Mouse (Mus musculus) stomach, embryonic 14.5 days (tissue): Measurements from ENCODE around the gene Gldc. TPM values are rescaled to one million over a fixed set of nuclear protein-coding genes. Genes with fewer than 3 reads are reported as not detected.
A peak's percentile ranks its signal among the peaks of the same experiment; 100 is the strongest.

Source experiments
- ATAC-seq: fragments of 200-750 bp; cut with Nextera tagmentation; 2 replicates; pipeline ENCODE4 v1.8.0; 2017; ENCODE audit warnings: low read depth, moderate TSS enrichment; ENCODE audit not compliant: insufficient number of reproducible peaks, insufficient read depth, low FRiP score
- H3K27ac ChIP-seq: fragments of 300-500 bp; sonication (generic); 2 replicates; pipeline ENCODE4 v1.5.1; 2014; ENCODE audit warnings: mild to moderate bottlenecking, low read length, moderate library complexity, mixed read lengths
- H3K27me3 ChIP-seq: fragments of 300-500 bp; sonication (generic); 2 replicates; pipeline ENCODE4 v1.6.1; 2014; ENCODE audit warnings: low read length, control low read depth, mixed read lengths; ENCODE audit not compliant: control insufficient read depth, insufficient read depth
- H3K36me3 ChIP-seq: fragments of 300-500 bp; sonication (generic); 2 replicates; pipeline ENCODE4 v1.6.1; 2014; ENCODE audit warnings: mild to moderate bottlenecking, control low read depth, low read length, moderate library complexity, mixed read lengths; ENCODE audit not compliant: control insufficient read depth, insufficient read depth
- H3K4me1 ChIP-seq: fragments of 300-500 bp; sonication (generic); 2 replicates; pipeline ENCODE4 v1.6.1; 2014; ENCODE audit warnings: low read length, control low read depth, mixed read lengths; ENCODE audit not compliant: control insufficient read depth, insufficient read depth
- H3K4me2 ChIP-seq: fragments of 300-500 bp; sonication (generic); replicated peaks from 2 replicates; pipeline ENCODE4 v1.6.1; 2014; ENCODE audit warnings: low read depth, low read length, control low read depth
- H3K4me3 ChIP-seq: fragments of 300-500 bp; sonication (generic); 2 replicates; pipeline ENCODE4 v1.5.1; 2014; ENCODE audit warnings: low read depth, low read length, control low read depth
- H3K9ac ChIP-seq: fragments of 300-500 bp; sonication (generic); replicated peaks from 2 replicates; pipeline ENCODE4 v1.6.1; 2014; ENCODE audit warnings: low read depth, mild to moderate bottlenecking, control low read depth, low read length, moderate library complexity, mixed read lengths
- H3K9me3 ChIP-seq: fragments of 300-500 bp; sonication (generic); 2 replicates; pipeline ENCODE4 v1.6.1; 2016; ENCODE audit warnings: low read depth, low read length, control low read depth; ENCODE audit not compliant: control insufficient read depth
- WGBS: fragments of 180-500 bp; shearing (Covaris S2); extraction: QIAGEN DNeasy Blood & Tissue Kit; methylation state at CpG from one replicate; pipeline ENCODE4 v1.1.7; 2014; 5-methylcytosine and 5-hydroxymethylcytosine counted together
- polyA plus RNA-seq: library from polyadenylated mRNA; unstranded; fragments of >200 nt; fragmentation: Nextera tagmentation; extraction: Ambion mirVana; gene quantifications from 2 replicates; pipeline ENCODE4 v1.2.1, GENCODE M21; 2014

Gldc gene
- polyA plus RNA-seq, 1 experiment from 2014 or later: 3.7 TPM

GRCm38 (mm10) chr19:30118344-30119312, 56.6 kb downstream of the Gldc start:
- Histone ChIP-seq H3K36me3 (no peaks in the 10 kb centered on the region), H3K27me3 (no peaks in the 10 kb centered on the region), H3K9ac (no peak overlapping the region), H3K9me3 (no peaks in the 10 kb centered on the region), H3K4me3 (no peak overlapping the region), H3K27ac (no peak overlapping the region), H3K4me2 (no peak overlapping the region), H3K4me1 (0 out of 2 replicates have a peak, but pooled peaks cover 2% of the 10 kb centered on the region)
- WGBS: 79% methylated on average over 17 of the region's 17 CpGs
- peak; percentile 85 for ATAC-seq

- H3K4me3 ChIP-seq: no peak overlapping the region
- no peak overlapping the region for H3K27ac ChIP-seq
- no peaks in the 10 kb centered on the region for H3K36me3 ChIP-seq
- no peaks in the 10 kb centered on the region for H3K9me3 ChIP-seq
- H3K27me3 ChIP-seq: no peaks in the 10 kb centered on the region
- no peak overlapping the region for H3K4me2 ChIP-seq
- H3K9ac ChIP-seq: no peak overlapping the region
- ATAC-seq: no peak
- H3K4me1 ChIP-seq: 0 out of 2 replicates have a peak, but pooled peaks cover 2% of the 10 kb centered on the region
- 69% methylated on average over 9 of the region's 9 CpGs for WGBS
Measured at GRCm38 (mm10) chr19:30117775-30118174, 57.5 kb downstream of the Gldc start.

- Histone ChIP-seq H3K4me3 (no peak overlapping the region), H3K4me1 (0 out of 2 replicates have a peak, but pooled peaks cover 2% of the 10 kb centered on the region), H3K36me3 (no peaks in the 10 kb centered on the region), H3K27ac (no peak overlapping the region), H3K9ac (no peak overlapping the region), H3K27me3 (no peaks in the 10 kb centered on the region), H3K9me3 (no peaks in the 10 kb centered on the region), H3K4me2 (no peak overlapping the region)
- no peak for ATAC-seq
- WGBS: 58% methylated on average over 4 of the region's 4 CpGs
Measured at GRCm38 (mm10) chr19:30117241-30117640, 58.0 kb downstream of the Gldc start.

- no peaks in the 10 kb centered on the region for H3K9me3 ChIP-seq
- 0 out of 2 replicates have a peak, but pooled peaks cover 2% of the 10 kb centered on the region for H3K4me1 ChIP-seq
- no peaks in the 10 kb centered on the region for H3K36me3 ChIP-seq
- H3K27me3 ChIP-seq: no peaks in the 10 kb centered on the region
- H3K4me3 ChIP-seq: no peak overlapping the region
- no peak overlapping the region for H3K4me2 ChIP-seq
- 56% methylated on average over 5 of the region's 5 CpGs for WGBS
- no peak overlapping the region for H3K27ac ChIP-seq
- ATAC-seq: no peak
- H3K9ac ChIP-seq: no peak overlapping the region
Measured at GRCm38 (mm10) chr19:30115606-30116005, 59.6 kb downstream of the Gldc start.

- Histone ChIP-seq H3K4me3 (no peak overlapping the region), H3K4me2 (peak overlapping the region; percentile 28), H3K36me3 (no peaks in the 10 kb centered on the region), H3K27ac (no peak overlapping the region), H3K27me3 (no peaks in the 10 kb centered on the region), H3K9ac (no peak overlapping the region), H3K4me1 (0 out of 2 replicates have a peak, but pooled peaks cover 2% of the 10 kb centered on the region), H3K9me3 (no peaks in the 10 kb centered on the region)
- peak; percentile 57; the same call in 1 of the 2 replicates for ATAC-seq
- 15% methylated on average over 14 of the region's 14 CpGs for WGBS
Measured at GRCm38 (mm10) chr19:30114919-30115441, 60.2 kb downstream of the Gldc start.

- Histone ChIP-seq H3K27me3 (no peaks in the 10 kb centered on the region), H3K4me2 (no peak overlapping the region), H3K4me1 (0 out of 2 replicates have a peak, but pooled peaks cover 2% of the 10 kb centered on the region), H3K36me3 (no peaks in the 10 kb centered on the region), H3K27ac (no peak overlapping the region), H3K9ac (no peak overlapping the region), H3K4me3 (no peak overlapping the region), H3K9me3 (no peaks in the 10 kb centered on the region)
- WGBS: 89% methylated on average over 16 of the region's 16 CpGs
- ATAC-seq: no peak
Measured at GRCm38 (mm10) chr19:30112961-30113688, 62.1 kb downstream of the Gldc start.

GRCm38 (mm10) chr19:30111421-30111820, 63.8 kb downstream of the Gldc start:
- H3K9ac ChIP-seq: no peak overlapping the region
- no peak overlapping the region for H3K27ac ChIP-seq
- WGBS: 93% methylated on average over 3 of the region's 3 CpGs
- H3K27me3 ChIP-seq: no peaks in the 10 kb centered on the region
- no peak overlapping the region for H3K4me3 ChIP-seq
- no peaks in the 10 kb centered on the region for H3K9me3 ChIP-seq
- H3K4me2 ChIP-seq: no peak overlapping the region
- H3K36me3 ChIP-seq: no peaks in the 10 kb centered on the region
- ATAC-seq: no peak
- H3K4me1 ChIP-seq: 0 out of 2 replicates have a peak, but pooled peaks cover 2% of the 10 kb centered on the region

- Histone ChIP-seq H3K4me2 (no peak overlapping the region), H3K9ac (no peak overlapping the region), H3K27ac (no peak overlapping the region), H3K4me3 (no peak overlapping the region), H3K36me3 (no peaks in the 10 kb centered on the region), H3K4me1 (no peaks in the 10 kb centered on the region), H3K9me3 (no peaks in the 10 kb centered on the region), H3K27me3 (no peaks in the 10 kb centered on the region)
- WGBS: 76% methylated on average over 6 of the region's 6 CpGs
- no peak for ATAC-seq
Measured at GRCm38 (mm10) chr19:30109122-30109521, 66.1 kb downstream of the Gldc start.
